Mouse (Mus musculus): Measurements from ENCODE around the gene Loxl3. TPM values are rescaled to one million over a fixed set of nuclear protein-coding genes. Genes with fewer than 3 reads are reported as not detected.
A peak's percentile ranks its signal among the peaks of the same experiment; 100 is the strongest.

The Loxl3 gene
- polyA plus RNA-seq, 1 experiment from 2014 or later, result 7.1 TPM

DNA sequence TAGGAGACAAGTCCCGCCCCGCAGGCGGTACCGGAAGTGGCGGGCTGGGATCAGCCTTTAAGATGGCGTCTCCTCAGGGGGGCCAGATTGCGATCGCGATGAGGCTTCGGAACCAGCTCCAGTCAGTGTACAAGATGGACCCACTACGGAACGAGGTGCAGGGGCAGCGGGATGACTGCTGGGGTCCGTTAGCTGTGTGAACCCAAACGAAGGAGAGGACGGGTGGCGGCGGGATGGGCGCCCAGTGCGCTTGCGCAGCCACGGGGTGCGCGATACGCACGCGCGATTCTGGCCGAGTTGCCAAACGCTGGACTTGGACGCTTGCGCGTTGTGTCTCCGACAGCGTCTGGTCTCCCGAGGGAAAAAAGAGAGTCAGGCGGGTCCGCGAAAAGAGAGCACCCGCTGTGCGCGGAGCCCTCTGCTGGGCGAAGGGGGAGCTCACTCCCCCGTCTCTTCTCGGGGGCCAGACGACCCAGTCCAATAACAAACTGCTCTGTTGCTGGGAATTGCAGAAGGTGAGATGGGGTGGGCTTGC is 44.4 kb downstream of the Loxl3 start:
- peak overlapping the region; percentile 83 for H3K27ac ChIP-seq (ENCODE audit: low read depth, low read length)
- ATAC-seq (ENCODE audit: low FRiP score), result peak; percentile 93

DNA sequence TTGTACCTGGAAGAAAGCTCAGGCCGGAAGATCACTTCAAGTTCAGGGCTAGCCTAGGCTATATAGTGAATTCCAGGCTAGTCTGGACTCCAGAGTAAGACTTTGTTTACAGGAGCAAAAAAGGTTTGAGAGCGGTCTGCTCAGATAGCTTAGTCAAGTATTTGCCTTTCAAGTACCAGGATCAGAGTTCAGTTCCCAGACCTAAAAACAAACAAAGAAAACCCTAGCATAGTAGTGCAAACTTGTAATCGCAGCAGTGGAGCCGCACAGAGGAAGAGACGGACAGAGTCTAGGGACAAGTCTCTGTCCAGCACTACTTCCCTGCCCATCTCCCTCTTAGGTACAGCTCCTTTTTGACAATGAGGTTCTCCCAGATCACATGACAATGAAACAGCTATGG is 46.2 kb downstream of the Loxl3 start:
- Histone ChIP-seq H3K9ac (ENCODE audit: low read depth, low read length) (no peak overlapping the region), H3K4me3 (ENCODE audit: low read depth, low read length) (no peak overlapping the region), H3K9me3 (ENCODE audit: control insufficient read depth, low read length) (no peaks in the 10 kb centered on the region), H3K36me3 (ENCODE audit: control insufficient read depth, insufficient read depth, low read length) (no peaks in the 10 kb centered on the region), H3K27ac (ENCODE audit: low read depth, low read length) (no peak overlapping the region), H3K27me3 (ENCODE audit: control insufficient read depth, insufficient read depth, low read length) (peaks cover 37% of the 10 kb centered on the region), H3K4me2 (replicated peaks; ENCODE audit: low read depth, low read length) (no peak overlapping the region), H3K4me1 (replicated peaks; ENCODE audit: control insufficient read depth, insufficient read depth, low read length) (no peaks in the 10 kb centered on the region)
- 97% methylated on average over 5 of the region's 5 CpGs for WGBS
- ATAC-seq (ENCODE audit: low FRiP score), result no peak
- no peak for DNase-seq (ENCODE audit: low spot score)

More for the DNA sequence above, 44.4 kb downstream of the Loxl3 start:
- under 1% methylated on average over 46 of the region's 46 CpGs for WGBS
- H3K4me1 ChIP-seq (replicated peaks; ENCODE audit: control insufficient read depth, insufficient read depth, low read length), result no peaks in the 10 kb centered on the region
- peak overlapping the region; percentile 78 for H3K9ac ChIP-seq (ENCODE audit: low read depth, low read length)
- no peaks in the 10 kb centered on the region for H3K36me3 ChIP-seq (ENCODE audit: control insufficient read depth, insufficient read depth, low read length)
- peak overlapping the region; percentile 55 for H3K4me2 ChIP-seq (replicated peaks; ENCODE audit: low read depth, low read length)
- peak overlapping the region; percentile 77 for H3K4me3 ChIP-seq (ENCODE audit: low read depth, low read length)
- H3K9me3 ChIP-seq (ENCODE audit: control insufficient read depth, low read length), result no peaks in the 10 kb centered on the region
- peak; percentile 100 for DNase-seq (ENCODE audit: low spot score)
- peaks cover 34% of the 10 kb centered on the region for H3K27me3 ChIP-seq (ENCODE audit: control insufficient read depth, insufficient read depth, low read length)

DNA sequence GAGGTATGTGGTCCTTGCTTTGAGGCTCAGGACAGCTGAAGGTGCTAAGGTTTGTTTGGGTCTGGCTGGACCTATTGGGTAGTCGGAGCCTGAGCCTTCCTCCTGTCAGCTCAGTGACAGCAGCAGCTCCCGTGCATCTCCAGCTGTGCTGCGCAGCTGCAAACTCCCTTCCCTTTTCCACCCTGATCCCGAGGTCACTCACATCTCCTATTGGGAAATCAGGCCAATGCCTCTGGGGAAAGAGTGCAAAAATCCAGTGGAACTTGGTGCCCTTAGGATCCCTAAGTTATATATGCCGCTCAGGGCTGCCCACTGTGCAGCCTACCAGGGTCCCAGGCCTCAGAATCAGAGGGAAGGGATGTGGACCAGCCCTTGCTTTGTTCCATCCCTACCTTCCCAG is 49.5 kb downstream of the Loxl3 start:
- Histone ChIP-seq H3K27me3 (ENCODE audit: control insufficient read depth, insufficient read depth, low read length) (peaks cover 58% of the 10 kb centered on the region), H3K4me2 (replicated peaks; ENCODE audit: low read depth, low read length) (no peak overlapping the region), H3K27ac (ENCODE audit: low read depth, low read length) (no peak overlapping the region), H3K36me3 (ENCODE audit: control insufficient read depth, insufficient read depth, low read length) (no peaks in the 10 kb centered on the region), H3K9me3 (ENCODE audit: control insufficient read depth, low read length) (no peaks in the 10 kb centered on the region), H3K4me1 (replicated peaks; ENCODE audit: control insufficient read depth, insufficient read depth, low read length) (peaks cover 4% of the 10 kb centered on the region; the same call in 1 of the 2 replicates), H3K9ac (ENCODE audit: low read depth, low read length) (no peak overlapping the region), H3K4me3 (ENCODE audit: low read depth, low read length) (no peak overlapping the region)
- WGBS, result 5% methylated on average over 5 of the region's 5 CpGs
- DNase-seq (ENCODE audit: low spot score) (no peak), ATAC-seq (ENCODE audit: low FRiP score) (no peak)

DNA sequence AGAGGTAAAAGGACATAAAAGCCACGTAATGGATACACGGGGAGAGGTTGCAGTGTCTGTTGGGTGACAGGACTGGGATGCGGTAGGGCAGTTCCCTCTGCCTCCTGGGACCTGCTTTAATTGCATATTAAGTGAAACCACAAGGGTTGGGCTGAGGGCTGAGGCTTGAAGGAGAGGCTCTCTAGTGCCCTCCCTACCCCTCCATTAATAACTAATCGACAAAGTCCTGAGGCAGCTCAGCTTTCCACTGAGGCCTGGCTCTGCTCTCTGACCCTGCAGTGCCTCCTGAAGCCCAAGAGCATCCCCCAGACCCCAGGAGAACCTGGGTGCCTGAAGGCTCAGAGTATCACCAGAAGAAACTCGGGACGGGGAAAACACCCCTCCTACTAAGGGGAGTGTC is 50.5 kb downstream of the Loxl3 start:
- Histone ChIP-seq H3K4me3 (ENCODE audit: low read depth, low read length) (no peak overlapping the region), H3K27me3 (ENCODE audit: control insufficient read depth, insufficient read depth, low read length) (peaks cover 65% of the 10 kb centered on the region), H3K4me1 (replicated peaks; ENCODE audit: control insufficient read depth, insufficient read depth, low read length) (peaks cover 4% of the 10 kb centered on the region; the same call in 1 of the 2 replicates), H3K9me3 (ENCODE audit: control insufficient read depth, low read length) (no peaks in the 10 kb centered on the region), H3K9ac (ENCODE audit: low read depth, low read length) (no peak overlapping the region), H3K36me3 (ENCODE audit: control insufficient read depth, insufficient read depth, low read length) (no peaks in the 10 kb centered on the region), H3K27ac (ENCODE audit: low read depth, low read length) (no peak overlapping the region), H3K4me2 (replicated peaks; ENCODE audit: low read depth, low read length) (no peak overlapping the region)
- DNase-seq (ENCODE audit: low spot score) (no peak), ATAC-seq (ENCODE audit: low FRiP score) (0 out of 2 replicates have a peak, but pooled peaks have one; percentile 13)
- 6% methylated on average over 6 of the region's 6 CpGs for WGBS

DNA sequence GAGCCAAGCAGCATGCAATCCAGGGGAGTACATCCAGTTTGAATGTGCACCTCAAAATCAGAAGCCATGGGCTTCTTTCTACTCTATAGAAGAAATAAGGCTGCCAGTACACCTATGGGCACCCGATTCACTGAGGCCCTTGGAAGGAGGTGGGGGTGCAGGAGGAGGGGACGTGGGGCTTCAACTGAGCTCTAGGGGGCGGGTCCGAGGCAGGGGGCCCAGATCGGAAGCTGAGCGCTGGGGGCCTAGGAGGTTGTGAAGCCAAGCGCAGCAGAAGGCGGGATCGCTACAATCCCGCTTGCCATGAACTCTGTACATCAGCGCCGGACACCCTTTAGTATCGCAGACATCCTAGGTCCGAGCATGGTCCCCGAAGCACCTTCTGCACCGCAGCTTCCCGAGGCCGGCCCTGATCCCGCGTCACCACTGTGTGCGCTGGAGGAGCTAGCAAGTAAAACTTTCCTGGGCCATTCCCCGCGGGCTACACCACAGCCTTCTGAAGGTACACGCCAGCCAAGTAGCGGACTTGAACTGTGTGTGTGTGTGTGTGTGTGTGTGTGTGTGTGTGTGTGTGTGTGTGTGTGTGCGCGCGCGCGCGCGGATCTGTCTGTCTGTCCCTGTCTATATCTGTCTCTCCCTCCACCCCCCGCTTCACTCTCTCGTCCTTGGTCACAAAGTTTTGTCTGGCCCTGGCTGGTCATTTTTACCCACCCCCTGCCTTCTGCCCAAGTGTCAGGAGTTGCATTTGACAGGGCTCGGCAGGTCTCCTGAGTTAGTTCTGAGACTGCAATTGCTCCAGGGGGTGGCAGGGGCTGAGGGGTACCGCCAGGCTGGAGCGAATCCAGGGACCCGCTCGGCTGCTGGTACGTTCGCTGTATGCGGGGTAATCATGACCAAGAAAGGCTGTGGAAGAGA is 52.4 kb downstream of the Loxl3 start, which contains the start of gene Lbx2:
TSS of gene Lbx2 (plus strand) at position 247 of the 915 bp plus-strand sequence.
- Histone ChIP-seq H3K27ac (ENCODE audit: low read depth, low read length) (no peak within 1 kb of the TSS), H3K36me3 (ENCODE audit: control insufficient read depth, insufficient read depth, low read length) (no peaks in the 10 kb centered on the region), H3K27me3 (ENCODE audit: control insufficient read depth, insufficient read depth, low read length) (peaks cover 70% of the 10 kb centered on the region), H3K9ac (ENCODE audit: low read depth, low read length) (no peak within 1 kb of the TSS), H3K4me2 (replicated peaks; ENCODE audit: low read depth, low read length) (no peak within 1 kb of the TSS; the same call in 1 of the 2 replicates), H3K4me1 (replicated peaks; ENCODE audit: control insufficient read depth, insufficient read depth, low read length) (peaks cover 4% of the 10 kb centered on the region; the same call in 1 of the 2 replicates), H3K9me3 (ENCODE audit: control insufficient read depth, low read length) (no peaks in the 10 kb centered on the region), H3K4me3 (ENCODE audit: low read depth, low read length) (no peak within 1 kb of the TSS; the same call in 1 of the 2 replicates)
- WGBS, result 3% methylated on average over 28 of the region's 42 CpGs
- DNase-seq (ENCODE audit: low spot score), result no peak
- no peak for ATAC-seq (ENCODE audit: low FRiP score)

DNA sequence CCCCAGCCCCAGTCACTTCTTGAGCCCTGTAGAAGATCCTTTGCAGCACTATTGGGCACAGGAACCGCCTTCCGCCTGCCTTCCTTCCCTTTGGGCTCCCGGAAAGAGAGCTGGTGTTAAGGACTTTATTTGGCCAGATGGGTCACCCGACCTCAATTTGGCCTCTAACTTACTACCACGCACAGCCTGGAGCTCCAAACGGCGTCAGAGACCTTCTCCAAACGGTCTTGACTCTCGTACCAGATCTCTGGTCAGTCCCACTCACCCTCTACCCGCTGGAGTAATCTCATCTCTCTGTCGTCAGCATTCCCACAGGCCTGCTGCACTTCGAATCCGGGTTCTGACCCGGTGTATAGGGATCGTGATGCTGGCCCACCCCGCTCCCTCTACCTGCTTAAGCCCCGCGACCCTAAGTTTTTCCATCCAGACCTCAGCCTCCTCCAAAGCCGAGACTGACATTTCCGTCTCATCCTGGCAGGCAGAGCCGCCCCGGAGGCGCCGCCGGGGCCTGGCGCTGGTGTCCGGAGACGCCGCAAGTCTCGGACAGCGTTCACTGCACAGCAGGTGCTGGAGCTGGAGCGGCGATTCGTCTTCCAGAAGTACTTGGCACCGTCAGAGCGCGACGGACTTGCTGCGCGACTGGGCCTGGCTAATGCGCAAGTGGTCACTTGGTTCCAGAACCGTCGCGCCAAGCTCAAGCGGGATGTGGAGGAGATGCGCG is 53.4 kb downstream of the Loxl3 start:
- Histone ChIP-seq H3K27ac (ENCODE audit: low read depth, low read length) (no peak overlapping the region), H3K9me3 (ENCODE audit: control insufficient read depth, low read length) (no peaks in the 10 kb centered on the region), H3K4me3 (ENCODE audit: low read depth, low read length) (peak overlapping the region; percentile 23), H3K9ac (ENCODE audit: low read depth, low read length) (no peak overlapping the region), H3K36me3 (ENCODE audit: control insufficient read depth, insufficient read depth, low read length) (no peaks in the 10 kb centered on the region), H3K4me1 (replicated peaks; ENCODE audit: control insufficient read depth, insufficient read depth, low read length) (peaks cover 4% of the 10 kb centered on the region; the same call in 1 of the 2 replicates), H3K27me3 (ENCODE audit: control insufficient read depth, insufficient read depth, low read length) (peaks cover 68% of the 10 kb centered on the region), H3K4me2 (replicated peaks; ENCODE audit: low read depth, low read length) (peak overlapping the region; percentile 37)
- ATAC-seq (ENCODE audit: low FRiP score), result no peak
- WGBS, result 2% methylated on average over 47 of the region's 47 CpGs
- DNase-seq (ENCODE audit: low spot score), result peak; percentile 56

DNA sequence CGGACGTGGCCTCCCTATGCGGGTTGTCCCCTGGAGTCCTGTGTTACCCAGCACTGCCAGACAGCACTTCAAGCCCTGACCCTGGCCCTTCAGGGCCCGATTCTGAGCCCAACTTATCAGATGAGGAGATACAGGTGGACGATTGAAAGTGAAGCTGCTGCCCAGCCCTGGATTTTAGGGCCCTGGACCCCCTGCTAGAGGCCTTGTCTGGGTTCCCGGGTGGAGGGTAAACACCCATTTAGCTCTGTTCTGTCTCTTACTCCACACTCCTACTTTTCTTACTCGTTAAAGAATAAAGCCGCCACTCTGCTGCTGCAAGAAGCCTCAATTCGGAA is 53.9 kb downstream of the Loxl3 start:
- Histone ChIP-seq H3K27ac (ENCODE audit: low read depth, low read length) (no peak overlapping the region), H3K9ac (ENCODE audit: low read depth, low read length) (no peak overlapping the region), H3K27me3 (ENCODE audit: control insufficient read depth, insufficient read depth, low read length) (peaks cover 63% of the 10 kb centered on the region), H3K9me3 (ENCODE audit: control insufficient read depth, low read length) (no peaks in the 10 kb centered on the region), H3K36me3 (ENCODE audit: control insufficient read depth, insufficient read depth, low read length) (no peaks in the 10 kb centered on the region), H3K4me1 (replicated peaks; ENCODE audit: control insufficient read depth, insufficient read depth, low read length) (peaks cover 4% of the 10 kb centered on the region; the same call in 1 of the 2 replicates), H3K4me3 (ENCODE audit: low read depth, low read length) (peak overlapping the region; percentile 23), H3K4me2 (replicated peaks; ENCODE audit: low read depth, low read length) (no peak overlapping the region)
- ATAC-seq (ENCODE audit: low FRiP score) (no peak), DNase-seq (ENCODE audit: low spot score) (no peak)
- 5% methylated on average over 9 of the region's 9 CpGs for WGBS

DNA sequence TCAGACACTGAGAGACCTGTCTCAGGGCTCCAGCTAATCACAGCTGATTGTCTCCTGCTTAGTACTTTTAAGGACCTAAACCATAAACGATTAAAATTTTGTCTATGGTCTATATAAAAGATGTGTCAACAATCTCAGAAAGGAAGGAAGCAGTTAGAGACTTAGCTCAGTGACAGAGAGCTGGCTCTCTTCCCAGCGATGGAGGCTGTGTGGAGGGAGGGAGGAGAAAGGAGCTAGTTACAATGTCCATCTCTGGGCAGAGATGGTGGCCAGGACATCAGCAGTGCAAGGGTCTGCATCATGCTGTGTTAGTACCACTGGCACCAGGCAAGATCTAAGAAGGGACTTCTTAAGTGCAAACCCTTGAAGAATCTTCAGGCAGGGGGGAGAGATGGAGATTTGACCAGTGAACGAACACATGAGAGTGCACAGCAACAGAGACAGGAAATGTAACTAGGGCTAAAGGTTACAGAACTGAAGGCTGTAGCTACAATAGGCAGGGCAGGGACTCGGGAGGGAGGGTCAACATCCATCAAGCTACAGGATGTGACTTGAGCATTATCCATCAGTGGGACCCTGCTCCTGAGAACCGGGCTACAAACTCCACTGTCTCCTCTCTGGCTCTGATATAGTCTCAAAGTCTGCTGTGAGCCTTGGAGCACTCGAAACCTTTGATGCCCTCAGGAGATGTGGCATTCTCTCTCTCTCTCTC is 58.6 kb downstream of the Loxl3 start:
- H3K4me1 ChIP-seq (replicated peaks; ENCODE audit: control insufficient read depth, insufficient read depth, low read length), result peaks cover under 1% of the 10 kb centered on the region; the same call in 1 of the 2 replicates
- no peak overlapping the region for H3K4me3 ChIP-seq (ENCODE audit: low read depth, low read length)
- H3K27ac ChIP-seq (ENCODE audit: low read depth, low read length), result no peak overlapping the region
- H3K36me3 ChIP-seq (ENCODE audit: control insufficient read depth, insufficient read depth, low read length), result no peaks in the 10 kb centered on the region
- H3K9ac ChIP-seq (ENCODE audit: low read depth, low read length), result no peak overlapping the region
- ATAC-seq (ENCODE audit: low FRiP score), result no peak
- H3K27me3 ChIP-seq (ENCODE audit: control insufficient read depth, insufficient read depth, low read length), result peaks cover 21% of the 10 kb centered on the region
- 48% methylated on average over 6 of the region's 6 CpGs for WGBS
- no peak for DNase-seq (ENCODE audit: low spot score)
- no peak overlapping the region for H3K4me2 ChIP-seq (replicated peaks; ENCODE audit: low read depth, low read length)
- no peaks in the 10 kb centered on the region for H3K9me3 ChIP-seq (ENCODE audit: control insufficient read depth, low read length)

All from hindbrain, embryonic 11.5 days (tissue).